Comparison of ENCODE assay signal across 8 mouse cellular contexts in the genomic region with DNA sequence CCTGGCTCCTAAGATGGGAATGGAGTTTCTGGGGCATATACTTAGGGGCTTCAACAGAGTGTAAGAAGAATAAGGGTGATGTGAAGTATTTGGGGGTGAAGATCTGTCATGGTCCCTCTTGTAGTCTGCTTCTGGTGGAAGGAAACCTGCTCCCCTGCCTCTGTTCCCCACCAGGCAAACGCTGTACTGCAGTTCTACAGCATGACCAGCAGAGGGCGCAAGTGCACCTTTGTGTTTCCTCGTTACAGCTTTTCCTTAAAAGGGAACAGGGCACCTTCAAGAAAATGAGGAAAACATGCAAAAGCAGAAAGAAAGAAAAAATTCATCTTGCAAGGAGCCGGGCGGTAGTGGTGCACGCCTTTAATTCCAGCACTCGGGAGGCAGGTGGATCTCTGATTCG. TPM values are rescaled to one million over a fixed set of nuclear protein-coding genes. Genes with fewer than 3 reads are reported as not detected.
DNase-seq lines count a peak whose midpoint lies in the region; ATAC-seq and TF ChIP-seq lines count a peak whose summit lies in the region.

No protein-coding gene starts in this region.

- WGBS in bone marrow, adult 2 months, result 18% methylated on average over 8 of the region's 8 CpGs
- 12% methylated on average over 8 of the region's 8 CpGs for WGBS in embryonic facial prominence, embryonic 13.5 days

- TF ChIP-seq CTCF in bone marrow, adult 2 months (IDR thresholded peaks at IDR 0.05; ENCODE audit: control insufficient read depth, insufficient read depth, low read length), result peak; percentile 91

- H3K4me3 ChIP-seq in bone marrow, adult 2 months (replicated peaks; ENCODE audit: control insufficient read depth, low read depth, low read length), result no peak overlapping the region
- no peak overlapping the region for H3K4me3 ChIP-seq in embryonic facial prominence, embryonic 13.5 days

- H3K9me3 ChIP-seq in embryonic facial prominence, embryonic 13.5 days, result no peaks in the 10 kb centered on the region

- no peak for ATAC-seq in embryonic facial prominence, embryonic 13.5 days (ENCODE audit: insufficient number of reproducible peaks, insufficient read depth, low FRiP score, low TSS enrichment, low read depth)
- no peak for ATAC-seq in activated CD4-positive, CD25-positive, alpha-beta regulatory T cell, adult 4 months

- no peaks in the 10 kb centered on the region for H3K36me3 ChIP-seq in embryonic facial prominence, embryonic 13.5 days

- DNase-seq in 3T3-L1 (ENCODE audit: low read depth, low spot score) (peak; percentile 80), A20 (ENCODE audit: low read depth, low spot score) (peak; percentile 45)
- DNase-seq in kidney, postnatal 14 days, result peak; percentile 50
- peak; percentile 35 for DNase-seq in lung, postnatal 25 days (ENCODE audit: low spot score)
- DNase-seq in right cerebral cortex, postnatal 25 days, result peak; percentile 70

- peak overlapping the region; percentile 12; the same call in 1 of the 2 replicates for H3K4me2 ChIP-seq in embryonic facial prominence, embryonic 13.5 days

- H3K27ac ChIP-seq in bone marrow, adult 2 months (ENCODE audit: control insufficient read depth, insufficient read depth, low read depth, low read length, poor library complexity), result no peak overlapping the region
- H3K27ac ChIP-seq in embryonic facial prominence, embryonic 13.5 days, result no peak overlapping the region

- no peak overlapping the region for H3K9ac ChIP-seq in embryonic facial prominence, embryonic 13.5 days

- H3K27me3 ChIP-seq in embryonic facial prominence, embryonic 13.5 days, result no peaks in the 10 kb centered on the region

- H3K4me1 ChIP-seq in bone marrow, adult 2 months (ENCODE audit: control insufficient read depth, insufficient read depth, low read length), result no peaks in the 10 kb centered on the region
- peaks cover 26% of the 10 kb centered on the region for H3K4me1 ChIP-seq in embryonic facial prominence, embryonic 13.5 days

- no peak for TF ChIP-seq POLR2A in bone marrow, adult 2 months (IDR thresholded peaks at IDR 0.05; ENCODE audit: borderline replicate concordance, control insufficient read depth, low read depth, low read length)

RNA-seq across cellular contexts. Expression of gene Slc2a10, which starts 25.5 kb away (rescaled TPM):
- polyA plus RNA-seq in bone marrow, adult 2 months (2011; ENCODE audit: insufficient read depth, insufficient read length, low replicate concordance, missing spikeins), result 0.27 TPM in 1 of 2 replicates, not detected in the other
- polyA plus RNA-seq in embryonic facial prominence, embryonic 13.5 days (2015; fragmentation: Nextera tagmentation; extraction: Ambion mirVana), result 12.9 and 14.7 TPM in 2 replicates
- polyA plus RNA-seq in activated CD4-positive, CD25-positive, alpha-beta regulatory T cell, adult 4 months (2017; shearing (Covaris generic)), result not detected

RNA-seq across cellular contexts. Expression of gene Trp53rka, which starts 36.0 kb away (rescaled TPM):
- polyA plus RNA-seq in bone marrow, adult 2 months (2011; ENCODE audit: insufficient read depth, insufficient read length, low replicate concordance, missing spikeins), result 7.2 and 10.8 TPM in 2 replicates
- polyA plus RNA-seq in embryonic facial prominence, embryonic 13.5 days (2015; fragmentation: Nextera tagmentation; extraction: Ambion mirVana), result 49.6 and 51.7 TPM in 2 replicates
- 1 to 10 TPM; 3.1 to 4.6 TPM for polyA plus RNA-seq in activated CD4-positive, CD25-positive, alpha-beta regulatory T cell, adult 4 months (2017; shearing (Covaris generic))

RNA-seq across cellular contexts. Expression of gene Slc13a3, which starts 56.1 kb away (rescaled TPM):
- 1.6 TPM in 1 of 2 replicates, not detected in the other for polyA plus RNA-seq in bone marrow, adult 2 months (2011; ENCODE audit: insufficient read depth, insufficient read length, low replicate concordance, missing spikeins)
- polyA plus RNA-seq in embryonic facial prominence, embryonic 13.5 days (2015; fragmentation: Nextera tagmentation; extraction: Ambion mirVana), result 0.40 and 0.42 TPM in 2 replicates
- polyA plus RNA-seq in activated CD4-positive, CD25-positive, alpha-beta regulatory T cell, adult 4 months (2017; shearing (Covaris generic)), result not detected

Comparison
In these comparisons a context has a peak if more than half of its experiments do, and no peak if none do; other contexts are left out.
1. RNA of gene Slc2a10, which starts 25.5 kb away (polyA plus RNA-seq): 12.9 to 14.7 TPM in embryonic facial prominence, embryonic 13.5 days; 0.27 TPM in bone marrow, adult 2 months and not detected in activated CD4-positive, CD25-positive, alpha-beta regulatory T cell, adult 4 months; every median in the first group is over 10 times any median in the second.
2. Peak in every context shown above with its lines, with median percentiles within 50 percentile points of each other: DNase-seq.